12 mouse cellular contexts compared by ENCODE assay signal in genomic region chr11:64010724-64011496, GRCm38 (mm10).
DNase-seq lines count a peak whose midpoint lies in the region; ATAC-seq and TF ChIP-seq lines count a peak whose summit lies in the region.
"Had no signal": no experiment of that assay in that cellular context is flagged by ENCODE, and none has a peak within 500 bp of the region (broad histone marks: within the 10 kb centered on the region; RNA-seq: fewer than 3 reads in every experiment).

No protein-coding gene starts in this region.

- no peak for TF ChIP-seq POLR2A in MEL (IDR thresholded peaks at IDR 0.05; ENCODE audit: control insufficient read depth in 1 of 2, insufficient read depth in 1 of 2, low read depth in 1 of 2, low read length in 2 of 2, poor library complexity in 1 of 2)

- WGBS in heart, embryonic 16.5 days: 34% methylated on average over 22 of the region's 22 CpGs
- WGBS in liver, embryonic 15.5 days (ENCODE audit: insufficient replicate concordance): 29% methylated on average over 22 of the region's 22 CpGs

- no peaks in the 10 kb centered on the region for H3K36me3 ChIP-seq in heart, embryonic 16.5 days (ENCODE audit: control insufficient read depth, insufficient read depth)
- H3K36me3 ChIP-seq in MEL (ENCODE audit: control insufficient read depth in 1 of 2, insufficient read depth in 2 of 2, low read length in 2 of 2): no peaks in the 10 kb centered on the region
- H3K36me3 ChIP-seq in liver, embryonic 15.5 days (replicated peaks): no peaks in the 10 kb centered on the region
- H3K36me3 ChIP-seq: forebrain, embryonic 10.5 days; limb, embryonic 13.5 days had no signal

- TF ChIP-seq EP300 in MEL (IDR thresholded peaks at IDR 0.05; ENCODE audit: low read depth in 1 of 2, low read length in 2 of 2): no peak

- no peaks in the 10 kb centered on the region for H3K9me3 ChIP-seq in heart, embryonic 16.5 days (replicated peaks; ENCODE audit: control insufficient read depth, low read length)
- H3K9me3 ChIP-seq in MEL (replicated peaks; ENCODE audit: insufficient read depth, low read length): no peaks in the 10 kb centered on the region
- H3K9me3 ChIP-seq in liver, embryonic 15.5 days (replicated peaks): no peaks in the 10 kb centered on the region
- H3K9me3 ChIP-seq: forebrain, embryonic 10.5 days had no signal

- H3K27me3 ChIP-seq in heart, embryonic 16.5 days (ENCODE audit: control insufficient read depth, insufficient read depth, low read length): no peaks in the 10 kb centered on the region
- no peaks in the 10 kb centered on the region for H3K27me3 ChIP-seq in MEL (ENCODE audit: control insufficient read depth in 1 of 2, insufficient read depth in 2 of 2, low read length in 2 of 2)
- H3K27me3 ChIP-seq in liver, embryonic 15.5 days: no peaks in the 10 kb centered on the region

- no peak overlapping the region for H3K9ac ChIP-seq in heart, embryonic 16.5 days (ENCODE audit: low read length)
- no peak overlapping the region for H3K9ac ChIP-seq in MEL (ENCODE audit: control insufficient read depth, low read depth, low read length, poor library complexity, severe bottlenecking)
- H3K9ac ChIP-seq in liver, embryonic 15.5 days: no peak overlapping the region
- H3K9ac ChIP-seq: limb, embryonic 13.5 days had no signal

- H3K4me3 ChIP-seq in heart, embryonic 16.5 days (ENCODE audit: low read length): no peak overlapping the region
- no peak overlapping the region for H3K4me3 ChIP-seq in MEL (ENCODE audit: control insufficient read depth in 1 of 2, insufficient read depth in 1 of 2, low read depth in 2 of 2, low read length in 2 of 2)
- H3K4me3 ChIP-seq in liver, embryonic 15.5 days (replicated peaks): no peak overlapping the region
- H3K4me3 ChIP-seq: forebrain, embryonic 10.5 days; limb, embryonic 13.5 days had no signal

- no peak overlapping the region for H3K27ac ChIP-seq in heart, embryonic 16.5 days (ENCODE audit: low read length)
- H3K27ac ChIP-seq in MEL (ENCODE audit: control insufficient read depth, low read depth, low read length): no peak overlapping the region
- H3K27ac ChIP-seq in liver, embryonic 15.5 days (replicated peaks): peak overlapping the region; percentile 65
- H3K27ac ChIP-seq: limb, embryonic 13.5 days had no signal

- no peak for DNase-seq in heart, adult 8-10 months (ENCODE audit: low spot score)
- DNase-seq in MEL (ENCODE audit: low read depth, low spot score): no peak
- DNase-seq in c-Kit-positive CD71-positive TER-119-positive erythroid progenitor cells, embryonic 14.5 days (ENCODE audit: low spot score): peak; percentile 66
- no peak for DNase-seq in right cerebral cortex, postnatal 36 days (ENCODE audit: low spot score in 2 of 2)
- no peak for DNase-seq in thymus, adult 18-20 months
- no peak for DNase-seq in gastrocnemius, postnatal 10 days
- DNase-seq: cerebellum, postnatal 36 days; gastrocnemius, postnatal 25 days had no signal

- 0 out of 2 replicates have a peak overlapping the region, but pooled peaks have one; percentile 30 for H3K4me2 ChIP-seq in heart, embryonic 16.5 days (ENCODE audit: low read depth, low read length)
- peak overlapping the region; percentile 52 for H3K4me2 ChIP-seq in liver, embryonic 15.5 days
- H3K4me2 ChIP-seq: limb, embryonic 13.5 days had no signal

- no peak for ATAC-seq in heart, embryonic 16.5 days (replicated peaks; ENCODE audit: extremely low read depth, insufficient read depth, low FRiP score)
- peak; percentile 95 for ATAC-seq in liver, embryonic 15.5 days (ENCODE audit: insufficient read depth)

- TF ChIP-seq CTCF in MEL (IDR thresholded peaks at IDR 0.05 in 2 of 3, conservative IDR thresholded peaks at IDR 0.05 in 1 of 3; ENCODE audit: control insufficient read depth in 1 of 3, insufficient read depth in 1 of 3, low read depth in 2 of 3, low read length in 3 of 3, poor library complexity in 1 of 3, severe bottlenecking in 1 of 3): no peak

- peaks cover 5% of the 10 kb centered on the region; the same call in 1 of the 2 replicates for H3K4me1 ChIP-seq in heart, embryonic 16.5 days (ENCODE audit: control insufficient read depth, insufficient read depth, low read length)
- H3K4me1 ChIP-seq in MEL (ENCODE audit: control insufficient read depth in 1 of 2, insufficient read depth in 2 of 2, low read length in 2 of 2): no peaks in the 10 kb centered on the region
- peaks cover 21% of the 10 kb centered on the region for H3K4me1 ChIP-seq in liver, embryonic 15.5 days (replicated peaks)

- TF ChIP-seq RAD21 in MEL (IDR thresholded peaks at IDR 0.05; ENCODE audit: low read depth, low read length): no peak

- H3K79me2 ChIP-seq in MEL (ENCODE audit: control insufficient read depth, insufficient read depth, low read length, poor library complexity): no peaks in the 10 kb centered on the region

TF ChIP-seq in MEL, 35 proteins besides CTCF, POLR2A, EP300 and RAD21:
- TF ChIP-seq HCFC1 (IDR thresholded peaks at IDR 0.05; ENCODE audit: low read depth, low read length) (0 out of 2 replicates have a peak, but pooled peaks have one; percentile 12), CHD2 (IDR thresholded peaks at IDR 0.05; ENCODE audit: low read length) (no peak)
TF ChIP-seq in MEL: peak in this region for 1.
